Mouse (Mus musculus) intestine, embryonic 16.5 days (tissue): ENCODE measurements at regions not wholly inside any gene's neighbourhood (a gene's known extent, or its start where the extent isn't known, plus 50 kb on each side); places are given as distances from the start of the nearest gene placed in this dataset.
A peak's percentile ranks its signal among the peaks of the same experiment; 100 is the strongest.

ENCODE experiments used
- ATAC-seq: fragments of 200-750 bp; cut with Nextera tagmentation; 2 replicates; pipeline ENCODE4 v1.8.0; 2017; ENCODE audit warnings: moderate TSS enrichment, moderate library complexity
- H3K27ac ChIP-seq: fragments of 300-500 bp; sonication (generic); 2 replicates; pipeline ENCODE4 v1.5.1; 2014; ENCODE audit warnings: mild to moderate bottlenecking, low read length
- H3K27me3 ChIP-seq: fragments of 300-500 bp; sonication (generic); replicated peaks from 2 replicates; pipeline ENCODE4 v1.6.1; 2014; ENCODE audit warnings: low read length, control low read depth, mixed read lengths; ENCODE audit not compliant: control insufficient read depth, insufficient read depth
- H3K36me3 ChIP-seq: fragments of 300-500 bp; sonication (generic); 2 replicates; pipeline ENCODE4 v1.6.1; 2014; ENCODE audit warnings: low read length, control low read depth; ENCODE audit not compliant: control insufficient read depth, insufficient read depth
- H3K4me1 ChIP-seq: fragments of 300-500 bp; sonication (generic); 2 replicates; pipeline ENCODE4 v1.6.1; 2014; ENCODE audit warnings: low read length, control low read depth, mixed read lengths; ENCODE audit not compliant: control insufficient read depth, insufficient read depth
- H3K4me2 ChIP-seq: fragments of 300-500 bp; sonication (generic); 2 replicates; pipeline ENCODE4 v1.6.1; 2014; ENCODE audit warnings: low read depth, low read length, control low read depth
- H3K4me3 ChIP-seq: fragments of 300-500 bp; sonication (generic); 2 replicates; pipeline ENCODE4 v1.5.1; 2014; ENCODE audit warnings: mild to moderate bottlenecking, low read length
- H3K9ac ChIP-seq: fragments of 300-500 bp; sonication (generic); 2 replicates; pipeline ENCODE4 v1.6.1; 2014; ENCODE audit warnings: low read depth, low read length
- H3K9me3 ChIP-seq: fragments of 300-500 bp; sonication (generic); 2 replicates; pipeline ENCODE4 v1.6.1; 2016; ENCODE audit warnings: low read length, control low read depth; ENCODE audit not compliant: control insufficient read depth
- WGBS: fragments of 180-500 bp; shearing (Covaris S2); extraction: QIAGEN DNeasy Blood & Tissue Kit; methylation state at CpG from one replicate; pipeline ENCODE4 v1.1.7; 2014; 5-methylcytosine and 5-hydroxymethylcytosine counted together

GRCm38 (mm10) chr7:74130206-74130836 lies 116.8 kb upstream of the St8sia2 start:
- no peaks in the 10 kb centered on the region for H3K27me3 ChIP-seq
- 58% methylated on average over 8 of the region's 8 CpGs for WGBS
- H3K4me1 ChIP-seq, result no peaks in the 10 kb centered on the region
- no peaks in the 10 kb centered on the region for H3K36me3 ChIP-seq
- H3K4me2 ChIP-seq, result no peak overlapping the region
- no peak overlapping the region for H3K9ac ChIP-seq
- no peak overlapping the region for H3K4me3 ChIP-seq
- H3K27ac ChIP-seq, result no peak overlapping the region
- no peak for ATAC-seq
- H3K9me3 ChIP-seq, result no peaks in the 10 kb centered on the region

GRCm38 (mm10) chr7:74112071-74112470 lies 98.6 kb upstream of the St8sia2 start:
- Histone ChIP-seq H3K4me2 (no peak overlapping the region), H3K36me3 (no peaks in the 10 kb centered on the region), H3K27me3 (no peaks in the 10 kb centered on the region), H3K9me3 (no peaks in the 10 kb centered on the region), H3K4me3 (no peak overlapping the region), H3K4me1 (0 out of 2 replicates have a peak, but pooled peaks cover 3% of the 10 kb centered on the region), H3K27ac (no peak overlapping the region), H3K9ac (no peak overlapping the region)
- WGBS, result 56% methylated on average over 2 of the region's 2 CpGs
- no peak for ATAC-seq

- H3K36me3 ChIP-seq, result no peaks in the 10 kb centered on the region
- H3K27ac ChIP-seq, result no peak overlapping the region
- 71% methylated on average over 3 of the region's 3 CpGs for WGBS
- H3K4me1 ChIP-seq, result 0 out of 2 replicates have a peak, but pooled peaks cover 3% of the 10 kb centered on the region
- H3K27me3 ChIP-seq, result no peaks in the 10 kb centered on the region
- no peaks in the 10 kb centered on the region for H3K9me3 ChIP-seq
- no peak overlapping the region for H3K9ac ChIP-seq
- H3K4me2 ChIP-seq, result no peak overlapping the region
- no peak for ATAC-seq
- no peak overlapping the region for H3K4me3 ChIP-seq
These were observed 94.9 kb upstream of the St8sia2 start for GRCm38 (mm10) chr7:74108347-74108746.

- Histone ChIP-seq H3K27ac (no peak overlapping the region), H3K4me2 (no peak overlapping the region), H3K4me1 (0 out of 2 replicates have a peak, but pooled peaks cover 3% of the 10 kb centered on the region), H3K9me3 (no peaks in the 10 kb centered on the region), H3K9ac (no peak overlapping the region), H3K36me3 (no peaks in the 10 kb centered on the region), H3K4me3 (no peak overlapping the region), H3K27me3 (no peaks in the 10 kb centered on the region)
- WGBS, result 45% methylated on average over 5 of the region's 5 CpGs
- ATAC-seq, result peak; percentile 82
These were observed 93.9 kb upstream of the St8sia2 start for GRCm38 (mm10) chr7:74107176-74107928.

GRCm38 (mm10) chr7:74091402-74092025 lies 78.0 kb upstream of the St8sia2 start:
- Histone ChIP-seq H3K27ac (no peak overlapping the region), H3K9ac (no peak overlapping the region), H3K27me3 (no peaks in the 10 kb centered on the region), H3K9me3 (0 out of 2 replicates have a peak, but pooled peaks cover 3% of the 10 kb centered on the region), H3K4me2 (no peak overlapping the region), H3K4me1 (no peaks in the 10 kb centered on the region), H3K36me3 (no peaks in the 10 kb centered on the region), H3K4me3 (no peak overlapping the region)
- 75% methylated on average over 3 of the region's 3 CpGs for WGBS
- no peak for ATAC-seq

- no peak for ATAC-seq
- Histone ChIP-seq H3K9ac (no peak overlapping the region), H3K4me3 (no peak overlapping the region), H3K4me2 (no peak overlapping the region), H3K9me3 (no peaks in the 10 kb centered on the region), H3K36me3 (no peaks in the 10 kb centered on the region), H3K4me1 (no peaks in the 10 kb centered on the region), H3K27me3 (no peaks in the 10 kb centered on the region), H3K27ac (no peak overlapping the region)
- WGBS, result 72% methylated on average over 4 of the region's 4 CpGs
These were observed 67.4 kb upstream of the St8sia2 start for GRCm38 (mm10) chr7:74080846-74081235.

- no peak for ATAC-seq
- H3K9me3 ChIP-seq, result no peaks in the 10 kb centered on the region
- no peaks in the 10 kb centered on the region for H3K4me1 ChIP-seq
- no peaks in the 10 kb centered on the region for H3K27me3 ChIP-seq
- H3K4me2 ChIP-seq, result no peak overlapping the region
- H3K27ac ChIP-seq, result no peak overlapping the region
- H3K9ac ChIP-seq, result no peak overlapping the region
- WGBS, result 65% methylated on average over 9 of the region's 9 CpGs
- no peaks in the 10 kb centered on the region for H3K36me3 ChIP-seq
- no peak overlapping the region for H3K4me3 ChIP-seq
These were observed 66.8 kb upstream of the St8sia2 start for GRCm38 (mm10) chr7:74080079-74080845.

- H3K9ac ChIP-seq, result no peak overlapping the region
- 48% methylated on average over 3 of the region's 3 CpGs for WGBS
- H3K9me3 ChIP-seq, result no peaks in the 10 kb centered on the region
These were observed 59.1 kb upstream of the St8sia2 start for GRCm38 (mm10) chr7:74072632-74073031.

GRCm38 (mm10) chr7:74070836-74071235 lies 57.3 kb upstream of the St8sia2 start:
- H3K27ac ChIP-seq, result no peak overlapping the region
- no peak overlapping the region for H3K4me2 ChIP-seq
- ATAC-seq, result no peak
- H3K27me3 ChIP-seq, result no peaks in the 10 kb centered on the region
- H3K36me3 ChIP-seq, result no peaks in the 10 kb centered on the region
- WGBS, result 95% methylated on average over 2 of the region's 2 CpGs
- no peaks in the 10 kb centered on the region for H3K9me3 ChIP-seq
- H3K9ac ChIP-seq, result no peak overlapping the region
- H3K4me3 ChIP-seq, result no peak overlapping the region
- H3K4me1 ChIP-seq, result no peaks in the 10 kb centered on the region

More at GRCm38 (mm10) chr7:74072632-74073031, 59.1 kb upstream of the St8sia2 start:
- no peaks in the 10 kb centered on the region for H3K4me1 ChIP-seq
- H3K27me3 ChIP-seq, result no peaks in the 10 kb centered on the region
- no peak for ATAC-seq
- no peak overlapping the region for H3K4me2 ChIP-seq
- no peaks in the 10 kb centered on the region for H3K36me3 ChIP-seq
- H3K27ac ChIP-seq, result no peak overlapping the region
- no peak overlapping the region for H3K4me3 ChIP-seq
